Mouse (Mus musculus) CD4-positive, CD25-positive, alpha-beta regulatory T cell, adult 9 weeks (primary cell): Measurements from ENCODE around the gene Ndufa3. TPM values are rescaled to one million over a fixed set of nuclear protein-coding genes. Genes with fewer than 3 reads are reported as not detected.

Source experiments
- polyA plus RNA-seq: library from polyadenylated mRNA; unstranded; fragments of 100-300 nt; shearing (Covaris generic); gene quantifications from one replicate; pipeline ENCODE4 v1.2.1, GENCODE M21; 2017

The Ndufa3 gene
- 559 TPM for polyA plus RNA-seq

DNA sequence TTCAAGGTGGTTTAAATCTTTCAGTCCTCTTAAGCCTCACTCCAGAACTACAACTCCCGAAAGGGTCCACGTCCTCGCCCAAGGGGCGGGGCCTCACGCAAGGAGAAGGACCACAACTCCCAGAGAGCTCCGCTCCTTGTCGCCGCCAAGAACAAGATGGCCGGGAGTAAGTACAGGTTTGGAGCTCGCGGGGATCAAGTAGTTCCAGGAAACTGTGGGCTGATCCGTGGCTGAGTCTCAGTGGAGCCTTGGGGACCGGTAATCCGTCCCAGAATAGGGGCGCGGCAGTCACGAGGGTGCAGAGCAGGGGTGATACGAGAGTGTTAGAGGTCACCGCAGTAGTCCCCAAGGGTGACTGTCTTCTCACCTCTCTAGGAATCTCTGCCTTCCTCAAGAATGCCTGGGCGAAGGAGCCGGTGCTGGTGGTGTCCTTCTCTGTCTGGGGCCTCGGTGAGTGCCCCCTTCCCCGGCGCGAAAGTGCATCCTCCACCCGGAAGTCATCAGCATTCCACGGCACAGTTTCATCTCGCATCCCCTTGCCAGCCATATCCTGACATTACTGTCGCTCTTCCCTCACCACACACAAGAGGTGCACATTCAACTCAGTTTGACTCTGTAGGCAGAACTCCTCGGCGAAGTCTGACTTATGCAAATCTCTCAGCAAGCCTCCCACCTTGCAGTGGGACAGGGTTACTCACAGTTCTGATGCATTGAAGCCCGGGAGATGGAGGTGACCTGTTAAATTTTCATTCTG, at the start of gene Ndufa3:
Gene Ndufa3, plus strand, starts transcription at position 132 of the 754 bp plus-strand sequence.

DNA sequence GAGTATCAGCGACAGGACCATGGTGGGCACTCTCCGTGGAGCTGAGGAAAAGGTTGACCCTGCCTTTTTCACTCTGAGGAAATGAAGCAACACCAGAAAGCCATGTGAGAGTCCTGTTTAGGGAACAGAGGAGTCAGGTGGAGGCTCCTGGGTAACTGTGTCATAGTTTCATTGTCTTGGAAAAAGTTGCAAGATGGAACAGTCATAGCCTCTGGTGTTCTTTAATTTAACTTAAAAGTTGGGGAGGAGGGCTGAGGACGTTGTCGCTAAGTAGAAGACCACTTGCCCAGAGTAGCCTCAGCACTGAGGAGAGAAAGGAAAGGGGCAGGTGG, 1.1 kb upstream of the Ndufa3 start, which contains the start of gene Oscar:
Gene Oscar, minus strand, starts transcription at position 101 of the 332 bp plus-strand sequence.

DNA sequence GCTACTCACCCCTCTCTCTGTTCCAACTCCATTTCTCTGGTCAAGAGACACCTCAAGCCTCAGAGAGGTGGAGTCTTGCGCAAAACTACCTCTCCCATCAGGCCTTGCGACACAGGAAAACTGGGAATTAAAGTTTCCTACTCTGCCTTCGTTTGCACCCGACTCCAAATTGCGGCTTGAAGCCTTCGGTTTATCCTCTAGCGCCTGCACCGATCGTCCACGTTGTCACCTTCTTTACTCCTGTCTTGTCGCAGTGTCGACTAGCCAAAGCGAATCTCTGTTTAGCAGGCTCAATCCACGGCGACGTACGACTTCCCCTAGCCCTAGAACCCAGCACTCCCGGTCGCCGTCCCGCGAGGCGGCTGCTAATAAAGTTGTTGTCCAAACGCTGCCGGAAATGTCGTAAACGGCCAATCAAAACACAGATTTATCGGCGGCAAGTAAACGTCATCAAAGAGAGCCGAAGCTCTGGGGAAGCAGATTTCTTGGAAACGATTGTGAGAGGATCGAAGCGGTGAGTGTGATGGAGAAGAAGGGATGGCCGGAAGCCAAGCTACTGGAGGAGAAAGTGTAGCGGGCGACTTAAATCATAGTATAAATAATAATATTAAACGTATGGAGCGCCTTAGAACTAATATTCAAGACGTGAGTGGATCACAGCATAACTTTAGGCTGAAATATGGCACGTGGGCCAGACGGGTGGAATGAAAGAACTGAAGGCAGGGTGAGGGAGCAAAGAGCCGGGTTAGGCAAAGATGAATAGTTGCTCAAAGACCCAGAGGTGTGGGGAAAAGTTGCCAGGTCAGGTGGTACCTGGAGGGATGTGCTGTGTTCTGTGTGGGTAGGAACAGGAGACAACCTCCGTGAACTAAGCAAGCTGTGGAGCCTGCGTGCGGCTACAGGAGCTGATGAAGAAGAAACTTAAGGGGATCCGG, 12.6 kb downstream of the Ndufa3 start, which contains the start of the genes Tfpt and Prpf31:
Gene Tfpt, minus strand, starts transcription at position 387 of the 935 bp plus-strand sequence.
Gene Prpf31, plus strand, starts transcription at position 443 of the 935 bp plus-strand sequence.

DNA sequence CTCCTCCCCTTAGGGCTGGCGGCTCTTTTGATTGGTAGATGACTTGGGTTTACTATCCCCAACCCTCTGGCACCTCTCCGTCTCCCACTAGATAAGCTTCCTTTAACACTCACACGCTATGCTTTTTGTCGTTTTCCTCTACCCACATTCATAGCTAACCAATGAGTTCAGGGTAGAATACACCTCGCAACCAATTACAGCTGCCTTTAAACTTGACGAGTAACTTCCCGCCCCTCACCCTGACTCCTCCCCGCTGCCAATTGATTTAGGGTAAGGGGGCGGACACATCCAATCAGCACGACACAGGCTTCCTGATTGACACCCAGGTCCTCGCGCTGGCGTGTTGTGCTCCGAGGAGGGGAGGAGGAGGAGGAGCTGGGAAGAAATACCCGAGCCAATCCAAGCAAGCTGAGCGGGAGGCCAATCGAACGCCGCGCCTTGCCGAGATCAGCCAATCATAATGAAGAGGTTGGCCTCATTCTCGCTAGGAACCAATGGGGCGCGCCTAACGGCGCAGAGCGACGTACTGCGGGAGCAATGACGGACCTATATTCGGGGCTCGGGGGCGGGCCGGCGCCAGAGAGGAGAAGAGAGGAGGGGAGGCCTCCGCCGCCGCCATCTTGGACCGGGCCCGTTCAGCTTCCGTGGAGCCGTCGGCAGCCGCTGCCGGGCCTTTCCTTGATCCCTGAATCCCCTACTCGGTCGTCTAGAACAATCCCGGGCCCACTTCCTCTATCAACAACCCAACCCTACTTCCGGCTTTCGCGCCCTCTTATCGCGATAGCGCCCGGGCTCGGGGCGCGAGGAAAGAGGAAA, 27.7 kb downstream of the Ndufa3 start, which contains the start of gene Cnot3:
Gene Cnot3, plus strand, starts transcription at position 597 of the 816 bp plus-strand sequence.

DNA sequence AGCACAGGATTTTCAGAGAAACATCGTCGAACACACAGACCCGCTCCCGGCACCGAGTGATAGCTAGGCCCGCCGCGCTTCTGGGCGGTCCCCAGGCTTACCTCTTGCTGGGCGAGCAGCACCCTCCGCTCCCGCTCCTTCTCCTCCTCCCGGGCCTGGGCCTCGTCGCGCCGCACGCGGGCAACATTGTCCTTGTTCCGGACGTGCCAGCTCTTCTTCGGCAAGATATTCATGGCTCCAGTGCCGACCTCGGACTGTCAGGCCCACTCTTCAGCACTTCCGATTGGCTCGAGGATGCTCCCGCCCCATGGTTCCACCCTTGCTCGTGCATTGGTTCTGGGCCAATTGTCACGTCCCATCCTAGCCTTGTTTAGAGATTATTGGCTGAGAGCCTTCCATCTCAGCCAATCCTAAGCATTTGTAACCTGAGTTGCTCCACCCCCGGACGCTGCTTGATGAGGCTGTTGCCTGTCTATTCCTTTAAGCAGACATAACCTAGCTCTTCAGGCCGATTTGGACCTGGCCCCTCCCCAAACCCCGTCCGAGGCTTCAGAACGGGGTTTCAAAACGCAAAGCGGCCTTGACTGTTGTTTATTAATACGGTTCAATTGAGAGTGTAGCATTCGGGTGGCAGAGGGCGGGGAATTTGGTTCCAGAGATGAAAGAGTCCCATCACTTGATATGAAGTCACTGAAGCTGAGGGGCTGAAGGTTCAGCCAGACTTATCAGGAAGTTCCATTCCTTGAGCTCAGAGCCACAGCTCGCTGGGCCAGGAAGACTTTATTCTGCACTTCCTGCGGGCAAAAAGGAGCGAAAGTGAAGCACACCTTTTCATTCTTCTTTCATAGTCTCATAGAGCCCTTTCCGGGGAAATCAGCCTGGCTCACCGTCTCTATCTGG, 48.3 kb downstream of the Ndufa3 start, which contains the start of gene Leng1:
Gene Leng1, minus strand, starts transcription at position 626 of the 900 bp plus-strand sequence.

Other genes starting within 250 kb of the Ndufa3 start
- gene Cacng8, start 226.7 kb upstream of the Ndufa3 start, polyA plus RNA-seq = not detected
- gene Cacng6, start 193.2 kb upstream of the Ndufa3 start, polyA plus RNA-seq = not detected
- gene Tarm1, start 114.7 kb upstream of the Ndufa3 start, polyA plus RNA-seq = not detected
- not detected for gene Oscar, start 1.2 kb upstream of the Ndufa3 start, polyA plus RNA-seq
- 46.3 TPM for gene Tfpt, start 12.6 kb downstream of the Ndufa3 start, polyA plus RNA-seq
- gene Prpf31, start 12.6 kb downstream of the Ndufa3 start, polyA plus RNA-seq = 98.0 TPM
- 121 TPM for gene Cnot3, start 27.9 kb downstream of the Ndufa3 start, polyA plus RNA-seq
- gene Leng1, start 48.5 kb downstream of the Ndufa3 start, polyA plus RNA-seq = 33.1 TPM
- gene Tmc4, start 60.2 kb downstream of the Ndufa3 start, polyA plus RNA-seq = 6.5 TPM
- gene Tsen34, start 75.5 kb downstream of the Ndufa3 start, polyA plus RNA-seq = 11.5 TPM
- 53.0 TPM for gene Mboat7, start 76.2 kb downstream of the Ndufa3 start, polyA plus RNA-seq
- 2,488 TPM for gene Rps9, start 86.6 kb downstream of the Ndufa3 start, polyA plus RNA-seq
- 0.93 TPM for gene Pirb, start 103.0 kb downstream of the Ndufa3 start, polyA plus RNA-seq
- gene Gm15448, start 208.3 kb downstream of the Ndufa3 start, polyA plus RNA-seq = not detected
- 0.32 TPM for gene Pira2, start 227.7 kb downstream of the Ndufa3 start, polyA plus RNA-seq